ENCODE assay signal across 7 mouse cellular contexts in the genomic region with DNA sequence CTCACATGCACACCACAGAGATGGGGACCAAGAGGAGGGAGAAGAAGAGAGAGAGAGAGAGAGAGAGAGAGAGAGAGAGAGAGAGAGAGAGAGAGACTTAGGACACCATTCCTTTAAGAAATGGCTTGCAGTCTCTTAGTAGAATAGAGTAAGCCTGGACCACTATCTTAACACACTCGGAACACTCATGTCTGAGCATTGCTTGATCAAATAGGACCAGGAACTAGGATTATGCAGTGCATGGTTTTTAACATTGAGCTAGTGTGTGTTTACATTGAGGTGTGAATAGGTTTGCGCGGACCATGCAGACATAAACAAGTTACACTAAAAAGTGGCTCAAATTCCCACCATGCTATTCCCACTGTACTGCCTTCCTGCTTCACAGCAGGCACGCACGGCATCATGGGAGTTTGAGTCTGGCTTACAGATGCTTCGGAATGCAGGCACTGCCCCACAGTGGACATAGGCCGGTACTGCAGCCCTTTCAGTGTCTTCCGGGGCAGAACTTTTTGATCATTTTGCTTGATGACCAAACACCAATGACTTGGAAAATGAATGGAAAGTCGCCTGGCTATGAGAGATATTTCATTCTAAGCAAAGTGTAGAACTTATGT.
DNase-seq lines count a peak whose midpoint lies in the region; ATAC-seq lines count a peak whose summit lies in the region.

No protein-coding gene starts in this region.

- no peak overlapping the region for H3K9ac ChIP-seq in limb, embryonic 11.5 days (ENCODE audit: low read length)
- no peak overlapping the region for H3K9ac ChIP-seq in midbrain, embryonic 16.5 days (ENCODE audit: low read depth, low read length)

- H3K4me3 ChIP-seq in limb, embryonic 11.5 days (ENCODE audit: low read depth, low read length) = no peak overlapping the region
- H3K4me3 ChIP-seq in midbrain, embryonic 16.5 days (ENCODE audit: low read depth, low read length) = no peak overlapping the region

- H3K4me2 ChIP-seq in limb, embryonic 11.5 days (ENCODE audit: low read depth, severe bottlenecking) = no peak overlapping the region
- no peak overlapping the region for H3K4me2 ChIP-seq in midbrain, embryonic 16.5 days (ENCODE audit: low read length)

- peak; percentile 61; the same call in 1 of the 2 replicates for ATAC-seq in limb, embryonic 11.5 days (ENCODE audit: insufficient number of reproducible peaks, low FRiP score, low TSS enrichment, low read depth)
- ATAC-seq in midbrain, embryonic 16.5 days = peak; percentile 87

- no peaks in the 10 kb centered on the region for H3K4me1 ChIP-seq in limb, embryonic 11.5 days (ENCODE audit: control insufficient read depth, insufficient read depth, low read length)
- H3K4me1 ChIP-seq in midbrain, embryonic 16.5 days (ENCODE audit: control insufficient read depth, insufficient read depth, low read length) = peaks cover 9% of the 10 kb centered on the region

- H3K36me3 ChIP-seq in limb, embryonic 11.5 days (ENCODE audit: control insufficient read depth, insufficient read depth, low read length) = no peaks in the 10 kb centered on the region
- no peaks in the 10 kb centered on the region; the same call in 1 of the 2 replicates for H3K36me3 ChIP-seq in midbrain, embryonic 16.5 days (ENCODE audit: control insufficient read depth, insufficient read depth, low read length)

- no peak overlapping the region for H3K27ac ChIP-seq in limb, embryonic 11.5 days (replicated peaks; ENCODE audit: low read depth, low read length)
- no peak overlapping the region for H3K27ac ChIP-seq in midbrain, embryonic 16.5 days (ENCODE audit: low read length)

- H3K27me3 ChIP-seq in limb, embryonic 11.5 days (ENCODE audit: control insufficient read depth, insufficient read depth, low read length) = no peaks in the 10 kb centered on the region
- no peaks in the 10 kb centered on the region for H3K27me3 ChIP-seq in midbrain, embryonic 16.5 days (ENCODE audit: control insufficient read depth, insufficient read depth, low read depth, low read length)

- no peaks in the 10 kb centered on the region for H3K9me3 ChIP-seq in limb, embryonic 11.5 days (ENCODE audit: control insufficient read depth, low read length)
- no peaks in the 10 kb centered on the region for H3K9me3 ChIP-seq in midbrain, embryonic 16.5 days (replicated peaks; ENCODE audit: control insufficient read depth, low read length, poor library complexity, severe bottlenecking)

- WGBS in limb, embryonic 11.5 days = 29% methylated on average over 9 of the region's 9 CpGs
- WGBS in midbrain, embryonic 16.5 days = 29% methylated on average over 9 of the region's 9 CpGs

- DNase-seq in adrenal gland, adult 8-10 months = peak; percentile 72
- peak; percentile 91 for DNase-seq in embryo, embryonic 10 days (ENCODE audit: low spot score)
- DNase-seq in gastrocnemius, postnatal 4 days (ENCODE audit: low spot score in 2 of 2) = peak; percentile 64 to 80
- DNase-seq in kidney, adult 8-10 months = peak; percentile 70 to 81
- peak; percentile 80 for DNase-seq in limb, embryonic 11.5 days (ENCODE audit: low spot score)
- peak; percentile 32 to 70 for DNase-seq in spleen, postnatal 10 days (ENCODE audit: low spot score in 2 of 2)
